Mouse (Mus musculus) CH12.LX (cell line): ENCODE results near the gene Grid1.

Experiments used
- CHD2 ChIP-seq: IDR thresholded peaks from 2 replicates; pipeline ENCODE4 v1.6.1; 2011; ENCODE audit warnings: low read length, improper control_type of control experiment
- CTCF ChIP-seq, 2 experiments: IDR thresholded peaks in 1 of 2; conservative IDR thresholded peaks in 1 of 2; 2 replicates each; pipeline ENCODE4 v1.5.1; 2011 to 2012; ENCODE audit warnings: low read depth in 2 of 2, low read length in 2 of 2, improper control_type of control experiment in 1 of 2, inconsistent platforms in 1 of 2, mild to moderate bottlenecking in 1 of 2, moderate library complexity in 1 of 2
- EP300 ChIP-seq: IDR thresholded peaks from 2 replicates; pipeline ENCODE4 v1.6.1; 2011; ENCODE audit warnings: low read length, improper control_type of control experiment
- HCFC1 ChIP-seq: IDR thresholded peaks from 2 replicates; pipeline ENCODE4 v1.6.1; 2012; ENCODE audit warnings: low read depth, mild to moderate bottlenecking, inconsistent platforms, low read length, improper control_type of control experiment
- MEF2A ChIP-seq: IDR thresholded peaks from 2 replicates; pipeline ENCODE4 v1.6.1; 2014; ENCODE audit warnings: low read depth, mild to moderate bottlenecking, inconsistent platforms, low read length, improper control_type of control experiment, borderline replicate concordance
- POLR2A ChIP-seq: IDR thresholded peaks from 2 replicates; pipeline ENCODE4 v1.6.1; 2011; ENCODE audit warnings: low read depth, mild to moderate bottlenecking, improper control_type of control experiment, low read length
- POLR2AphosphoS2 ChIP-seq: IDR thresholded peaks from 2 replicates; pipeline ENCODE4 v1.6.1; 2011; ENCODE audit warnings: low read depth, low read length, improper control_type of control experiment
- TCF12 ChIP-seq: IDR thresholded peaks from 2 replicates; pipeline ENCODE4 v1.6.1; 2014; ENCODE audit warnings: low read depth, mild to moderate bottlenecking, inconsistent platforms, low read length, improper control_type of control experiment
- USF2 ChIP-seq: conservative IDR thresholded peaks from 2 replicates; pipeline ENCODE4 v1.6.1; 2011; ENCODE audit warnings: low read depth, low read length, improper control_type of control experiment
- ZC3H11A ChIP-seq: IDR thresholded peaks from 2 replicates; pipeline ENCODE4 v1.6.1; 2012; ENCODE audit warnings: low read depth, mild to moderate bottlenecking, inconsistent platforms, low read length, improper control_type of control experiment
- ZMIZ1 ChIP-seq: IDR thresholded peaks from 2 replicates; pipeline ENCODE4 v1.6.1; 2012; ENCODE audit warnings: low read depth, mild to moderate bottlenecking, inconsistent platforms, low read length, improper control_type of control experiment

- TF ChIP-seq POLR2A (no peak), CTCF (conservative IDR thresholded peaks at IDR 0.05 in 1 of 2, IDR thresholded peaks at IDR 0.05 in 1 of 2; ENCODE audit: low read depth in 2 of 2, low read length in 2 of 2) (no peak), ZC3H11A (no peak), EP300 (no peak), HCFC1 (no peak), MEF2A (no peak), CHD2 (no peak), ZMIZ1 (no peak), TCF12 (no peak), POLR2AphosphoS2 (no peak), USF2 (no peak)
Measured at GRCm38 (mm10) chr14:34776719-34777385, 43.1 kb upstream of the Grid1 start.
